Mouse (Mus musculus) MEL (cell line): ENCODE data around the gene Rcan1.

Experiments used
- CHD2 ChIP-seq: IDR thresholded peaks from 2 replicates; pipeline ENCODE4 v1.6.1; 2011; ENCODE audit warnings: low read length, improper control_type of control experiment
- CTCF ChIP-seq, 3 experiments: IDR thresholded peaks in 2 of 3; conservative IDR thresholded peaks in 1 of 3; 2 replicates each; pipeline ENCODE4 v1.5.1; 2011 to 2012; ENCODE audit warnings: low read length in 3 of 3, low read depth in 2 of 3, mild to moderate bottlenecking in 2 of 3, improper control_type of control experiment in 1 of 3, inconsistent platforms in 1 of 3, mixed read lengths in 1 of 3, moderate library complexity in 1 of 3; ENCODE audit not compliant: control insufficient read depth in 1 of 3, insufficient read depth in 1 of 3, poor library complexity in 1 of 3, severe bottlenecking in 1 of 3
- ELF1 ChIP-seq: IDR thresholded peaks from 2 replicates; pipeline ENCODE4 v1.6.1; 2014; ENCODE audit warnings: low read depth, mild to moderate bottlenecking, inconsistent platforms, low read length, improper control_type of control experiment, moderate library complexity
- GABPA ChIP-seq: IDR thresholded peaks from 2 replicates; pipeline ENCODE4 v1.6.1; 2012; ENCODE audit warnings: low read depth, mild to moderate bottlenecking, inconsistent platforms, low read length, improper control_type of control experiment, moderate library complexity
- MAX ChIP-seq: IDR thresholded peaks from 2 replicates; pipeline ENCODE4 v1.6.1; 2011; ENCODE audit warnings: low read length, improper control_type of control experiment
- MXI1 ChIP-seq: IDR thresholded peaks from 2 replicates; pipeline ENCODE4 v1.6.1; 2011; ENCODE audit warnings: mild to moderate bottlenecking, low read depth, low read length, improper control_type of control experiment
- POLR2A ChIP-seq, 2 experiments: IDR thresholded peaks; 2 replicates each; pipeline ENCODE4 v1.6.1; 2011 to 2012; ENCODE audit warnings: low read length in 2 of 2, mild to moderate bottlenecking in 2 of 2, control low read depth in 1 of 2, improper control_type of control experiment in 1 of 2, low read depth in 1 of 2, moderate library complexity in 1 of 2; ENCODE audit not compliant: control insufficient read depth in 1 of 2, insufficient read depth in 1 of 2, poor library complexity in 1 of 2
- RAD21 ChIP-seq: IDR thresholded peaks from 2 replicates; pipeline ENCODE4 v1.6.1; 2011; ENCODE audit warnings: mild to moderate bottlenecking, low read depth, low read length, improper control_type of control experiment
- TBP ChIP-seq: IDR thresholded peaks from 2 replicates; pipeline ENCODE4 v1.8.0; 2011; ENCODE audit warnings: low read depth, low read length, improper control_type of control experiment
- ZC3H11A ChIP-seq: IDR thresholded peaks from 2 replicates; pipeline ENCODE4 v1.6.1; 2012; ENCODE audit warnings: low read depth, mild to moderate bottlenecking, inconsistent platforms, low read length, improper control_type of control experiment
- ZNF384 ChIP-seq: IDR thresholded peaks from 2 replicates; pipeline ENCODE4 v1.6.1; 2012; ENCODE audit warnings: low read depth, mild to moderate bottlenecking, inconsistent platforms, low read length, improper control_type of control experiment

DNA sequence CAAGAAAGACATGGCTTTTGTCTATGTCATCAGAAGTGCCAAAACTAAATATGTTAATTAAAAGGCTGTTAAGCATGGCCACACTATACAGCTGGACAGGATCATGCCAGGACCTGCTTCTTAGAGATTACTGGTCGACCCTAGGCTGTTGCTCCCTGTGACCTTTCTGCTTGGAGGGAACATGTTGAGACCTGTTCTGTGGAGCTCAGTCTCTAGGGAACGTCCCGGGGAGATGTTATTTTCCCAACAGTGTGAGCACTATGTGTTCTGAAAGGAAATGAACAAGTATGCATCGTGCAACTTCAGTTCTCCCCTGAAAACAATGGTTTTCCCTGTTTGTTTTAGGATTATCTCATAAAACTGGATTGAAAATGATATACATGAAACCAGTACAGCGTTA lies 32.4 kb upstream of the Rcan1 start:
- no peak for TF ChIP-seq MAX
- TF ChIP-seq CTCF (IDR thresholded peaks at IDR 0.05 in 2 of 3, conservative IDR thresholded peaks at IDR 0.05 in 1 of 3; ENCODE audit: control insufficient read depth in 1 of 3, insufficient read depth in 1 of 3, low read depth in 2 of 3, low read length in 3 of 3, poor library complexity in 1 of 3, severe bottlenecking in 1 of 3): no peak
- no peak for TF ChIP-seq POLR2A (IDR thresholded peaks at IDR 0.05; ENCODE audit: control insufficient read depth in 1 of 2, insufficient read depth in 1 of 2, low read depth in 1 of 2, low read length in 2 of 2, poor library complexity in 1 of 2)
- no peak for TF ChIP-seq ELF1
- TF ChIP-seq RAD21: no peak
- no peak for TF ChIP-seq ZC3H11A
- no peak for TF ChIP-seq TBP
- TF ChIP-seq ZNF384: no peak
- TF ChIP-seq CHD2: no peak
- no peak for TF ChIP-seq GABPA
- no peak for TF ChIP-seq MXI1
